Mouse (Mus musculus) G1E (cell line): ENCODE measurements around the gene Aig1.

Source experiments
- CTCF ChIP-seq: IDR thresholded peaks from 2 replicates; pipeline ENCODE4 v1.5.1; 2012; ENCODE audit warnings: low read depth, low read length, inconsistent platforms, mixed read lengths
- GATA1 ChIP-seq: IDR thresholded peaks from 2 replicates; pipeline ENCODE4 v1.6.1; 2012; ENCODE audit warnings: borderline replicate concordance, low read length, inconsistent platforms, mixed read lengths
- GATA2 ChIP-seq: IDR thresholded peaks from 2 replicates; pipeline ENCODE4 v1.6.1; 2012; ENCODE audit warnings: low read depth, low read length, inconsistent platforms, borderline replicate concordance
- POLR2AphosphoS5 ChIP-seq: IDR thresholded peaks from 2 replicates; pipeline ENCODE4 v1.6.1; 2012; ENCODE audit warnings: low read depth, low read length, inconsistent platforms; ENCODE audit not compliant: insufficient replicate concordance
- TAL1 ChIP-seq: conservative IDR thresholded peaks from 2 replicates; pipeline ENCODE4 v1.6.1; 2012; ENCODE audit warnings: low read depth, low read length, inconsistent platforms, mixed read lengths

GRCm38 (mm10) chr10:13674304-13675032 lies 194.3 kb downstream of the Aig1 start:
- no peak for TF ChIP-seq CTCF
- no peak for TF ChIP-seq GATA1
- TF ChIP-seq POLR2AphosphoS5 = no peak
- no peak for TF ChIP-seq TAL1
- TF ChIP-seq GATA2 = no peak
